In genomic region chr2:77341575-77342332, GRCm38 (mm10) we compare ENCODE assay signal across 9 mouse cellular contexts.
A peak's percentile ranks its signal among the peaks of the same experiment; 100 is the strongest.
DNase-seq lines count a peak whose midpoint lies in the region; ATAC-seq and TF ChIP-seq lines count a peak whose summit lies in the region.
"Had no signal": no experiment of that assay in that cellular context is flagged by ENCODE, and none has a peak within 500 bp of the region (broad histone marks: within the 10 kb centered on the region; RNA-seq: fewer than 3 reads in every experiment).

No protein-coding gene starts in this region.

- peak; percentile 95 for ATAC-seq in CD4-positive, CD25-positive, alpha-beta regulatory T cell, adult 4 months
- peak; percentile 63; the same call in 1 of the 2 replicates for ATAC-seq in erythroid progenitor cell, adult 5-6 weeks (replicated peaks; ENCODE audit: low FRiP score, poor library complexity, severe bottlenecking)
- no peak for ATAC-seq in heart, embryonic 13.5 days (ENCODE audit: extremely low read depth, insufficient number of reproducible peaks, low FRiP score, low TSS enrichment)
- peak; percentile 86 for ATAC-seq in kidney, postnatal 0 days (replicated peaks; ENCODE audit: low FRiP score, low read depth)
- ATAC-seq in liver, embryonic 13.5 days (ENCODE audit: low read depth): no peak
- ATAC-seq in neutrophil, adult 5-6 weeks (ENCODE audit: extremely low read depth, insufficient number of reproducible peaks, low FRiP score, poor library complexity, severe bottlenecking): peak; percentile 51; the same call in 1 of the 2 replicates

- no peaks in the 10 kb centered on the region for H3K27me3 ChIP-seq in heart, embryonic 13.5 days (replicated peaks)
- H3K27me3 ChIP-seq in kidney, postnatal 0 days (ENCODE audit: insufficient read depth, low read length): no peaks in the 10 kb centered on the region
- no peaks in the 10 kb centered on the region for H3K27me3 ChIP-seq in liver, embryonic 13.5 days
- H3K27me3 ChIP-seq: hindbrain, embryonic 15.5 days had no signal

- WGBS in bone marrow, adult 2 months: 17% methylated on average over 12 of the region's 12 CpGs
- 38% methylated on average over 12 of the region's 12 CpGs for WGBS in heart, embryonic 13.5 days
- WGBS in kidney, postnatal 0 days: 39% methylated on average over 12 of the region's 12 CpGs
- WGBS in liver, embryonic 13.5 days (ENCODE audit: insufficient replicate concordance): 27% methylated on average over 12 of the region's 12 CpGs

- no peak overlapping the region for H3K4me3 ChIP-seq in bone marrow, adult 2 months (replicated peaks; ENCODE audit: control insufficient read depth, low read depth, low read length)
- no peak overlapping the region for H3K4me3 ChIP-seq in heart, embryonic 13.5 days
- H3K4me3 ChIP-seq in kidney, postnatal 0 days (replicated peaks; ENCODE audit: low read depth, low read length): no peak overlapping the region
- no peak overlapping the region for H3K4me3 ChIP-seq in liver, embryonic 13.5 days (replicated peaks)
- H3K4me3 ChIP-seq: hindbrain, embryonic 15.5 days had no signal

- DNase-seq in kidney, postnatal 0 days (ENCODE audit: low spot score): peak; percentile 95
- peak; percentile 73 for DNase-seq in liver, embryonic 13.5 days
- peak; percentile 98 for DNase-seq in testis, postnatal 10 days (ENCODE audit: low spot score)

- peak; percentile 82 for TF ChIP-seq CTCF in bone marrow, adult 2 months (IDR thresholded peaks at IDR 0.05; ENCODE audit: control insufficient read depth, insufficient read depth, low read length)
- TF ChIP-seq CTCF in kidney, postnatal 0 days (IDR thresholded peaks at IDR 0.05; ENCODE audit: low read depth): peak; percentile 100

- H3K36me3 ChIP-seq in heart, embryonic 13.5 days: no peaks in the 10 kb centered on the region
- no peaks in the 10 kb centered on the region for H3K36me3 ChIP-seq in kidney, postnatal 0 days (ENCODE audit: insufficient read depth, low read length)
- no peaks in the 10 kb centered on the region for H3K36me3 ChIP-seq in liver, embryonic 13.5 days
- H3K36me3 ChIP-seq: hindbrain, embryonic 15.5 days had no signal

- H3K4me1 ChIP-seq in bone marrow, adult 2 months (ENCODE audit: control insufficient read depth, insufficient read depth, low read length): no peaks in the 10 kb centered on the region
- 0 out of 2 replicates have a peak, but pooled peaks cover 2% of the 10 kb centered on the region for H3K4me1 ChIP-seq in heart, embryonic 13.5 days
- no peaks in the 10 kb centered on the region for H3K4me1 ChIP-seq in kidney, postnatal 0 days (replicated peaks; ENCODE audit: insufficient read depth, low read length)
- H3K4me1 ChIP-seq in liver, embryonic 13.5 days (replicated peaks): no peaks in the 10 kb centered on the region; the same call in 1 of the 2 replicates
- H3K4me1 ChIP-seq: hindbrain, embryonic 15.5 days had no signal

- no peak for TF ChIP-seq POLR2A in bone marrow, adult 2 months (IDR thresholded peaks at IDR 0.05; ENCODE audit: borderline replicate concordance, control insufficient read depth, low read depth, low read length)

- no peaks in the 10 kb centered on the region for H3K9me3 ChIP-seq in heart, embryonic 13.5 days
- H3K9me3 ChIP-seq in kidney, postnatal 0 days (replicated peaks; ENCODE audit: low read length): no peaks in the 10 kb centered on the region
- no peaks in the 10 kb centered on the region for H3K9me3 ChIP-seq in liver, embryonic 13.5 days (replicated peaks)
- H3K9me3 ChIP-seq: hindbrain, embryonic 15.5 days had no signal

- H3K9ac ChIP-seq in heart, embryonic 13.5 days: no peak overlapping the region
- H3K9ac ChIP-seq in kidney, postnatal 0 days (ENCODE audit: low read depth, low read length): no peak overlapping the region
- no peak overlapping the region for H3K9ac ChIP-seq in liver, embryonic 13.5 days
- H3K9ac ChIP-seq: hindbrain, embryonic 15.5 days had no signal

- no peak overlapping the region for H3K27ac ChIP-seq in bone marrow, adult 2 months (ENCODE audit: control insufficient read depth, insufficient read depth, low read depth, low read length, poor library complexity)
- no peak overlapping the region for H3K27ac ChIP-seq in heart, embryonic 13.5 days (replicated peaks)
- no peak overlapping the region for H3K27ac ChIP-seq in kidney, postnatal 0 days
- no peak overlapping the region for H3K27ac ChIP-seq in liver, embryonic 13.5 days
- H3K27ac ChIP-seq: hindbrain, embryonic 15.5 days had no signal

- H3K4me2 ChIP-seq in heart, embryonic 13.5 days: 0 out of 2 replicates have a peak overlapping the region, but pooled peaks have one; percentile 24
- H3K4me2 ChIP-seq in kidney, postnatal 0 days (ENCODE audit: low read length): no peak overlapping the region
- H3K4me2 ChIP-seq in liver, embryonic 13.5 days: no peak overlapping the region
- H3K4me2 ChIP-seq: hindbrain, embryonic 15.5 days had no signal

Comparison
In these comparisons a context has a peak if more than half of its experiments do, and no peak if none do; other contexts are left out.
1. ATAC-seq: peak in CD4-positive, CD25-positive, alpha-beta regulatory T cell, adult 4 months (single experiment), erythroid progenitor cell, adult 5-6 weeks (single experiment), kidney, postnatal 0 days (single experiment) and neutrophil, adult 5-6 weeks (single experiment); none in heart, embryonic 13.5 days (single experiment) and liver, embryonic 13.5 days (single experiment).
2. Peak in every context shown above with its lines, with median percentiles within 50 percentile points of each other: DNase-seq.